Mouse (Mus musculus) layer of hippocampus, postnatal 14 days (tissue): ENCODE measurements around the gene Nln. TPM values are rescaled to one million over a fixed set of nuclear protein-coding genes. Genes with fewer than 3 reads are reported as not detected.

ENCODE experiments used
- DNase-seq, 2 experiments: peaks; one replicate each; pipeline ENCODE4 v3.0.0; 2021 to 2022; ENCODE audit warnings: low spot score in 2 of 2, mixed read lengths in 1 of 2
- total RNA-seq, 2 experiments: library from RNA; stranded (reverse); gene quantifications; 2 replicates each; pipeline ENCODE4 v1.2.3; 2021

Gene Nln
- total RNA-seq, 2 experiments from 2014 or later = 31.7 to 33.0 TPM

DNA sequence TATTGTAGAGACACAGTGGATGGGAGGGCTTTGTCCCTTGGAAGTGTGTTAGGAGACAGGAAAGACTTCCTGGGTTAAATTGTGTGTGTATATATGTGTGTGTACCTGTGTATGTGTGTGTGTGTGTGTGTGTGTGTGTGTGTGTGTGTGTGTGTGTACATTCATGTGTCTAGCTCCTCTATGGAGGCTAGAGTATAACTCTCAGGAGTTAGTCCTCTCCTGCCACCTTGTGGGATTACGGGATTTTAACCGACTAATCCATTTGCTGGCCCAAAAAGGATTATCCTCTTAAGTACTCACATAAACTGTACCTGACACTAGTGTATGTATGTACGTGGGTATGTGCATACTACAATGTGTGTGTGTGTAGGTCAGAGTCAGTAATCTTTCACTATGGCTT, 60.6 kb downstream of the Nln start:
- DNase-seq = peak in 1 of 2 experiments; percentile 64

- no peak for DNase-seq
Measured at GRCm38 (mm10) chr13:104045108-104045507, 64.3 kb downstream of the Nln start.

DNA sequence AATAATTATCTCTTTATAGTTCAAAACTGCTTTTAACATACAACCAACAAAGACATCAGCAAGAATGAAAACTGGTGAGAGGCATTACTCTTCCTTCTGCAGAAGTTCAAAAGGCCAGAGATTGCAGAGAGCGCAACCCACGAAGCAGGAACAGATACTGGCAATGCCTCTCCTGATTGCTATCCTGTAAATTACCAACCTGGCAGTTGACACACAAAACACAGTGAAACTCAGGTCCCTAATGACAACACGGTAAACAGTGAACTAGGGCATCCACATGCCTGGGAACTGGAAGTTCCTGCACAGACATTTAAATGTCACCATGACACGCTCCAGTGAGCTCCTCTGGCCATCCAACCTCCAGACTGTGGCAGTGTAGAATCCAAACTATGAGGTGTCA, 65.1 kb downstream of the Nln start:
- DNase-seq = no peak

DNA sequence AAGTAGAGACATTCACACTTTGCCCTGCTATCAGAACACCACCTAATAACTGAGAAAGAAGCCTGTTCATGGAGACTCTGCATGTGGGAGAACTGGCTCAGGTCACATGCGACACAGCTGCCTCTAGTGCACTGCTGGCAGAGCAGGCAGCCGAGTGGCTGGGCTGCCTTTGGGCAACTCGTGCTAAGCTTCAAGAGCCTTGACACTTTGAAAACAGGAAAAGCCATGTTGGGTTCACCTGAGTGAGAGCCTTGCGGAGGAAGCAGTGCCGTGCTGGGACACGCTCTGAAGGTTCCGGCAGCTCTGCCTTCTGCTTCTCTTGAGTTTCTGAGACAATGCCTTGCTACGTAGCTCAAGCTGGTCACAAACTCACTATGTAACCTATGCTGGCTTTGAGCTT, 66.7 kb downstream of the Nln start:
- no peak for DNase-seq

- DNase-seq = no peak
Measured at GRCm38 (mm10) chr13:104041481-104041880, 67.9 kb downstream of the Nln start.

- DNase-seq = no peak
Measured at GRCm38 (mm10) chr13:104040950-104041349, 68.5 kb downstream of the Nln start.

- no peak for DNase-seq
Measured at GRCm38 (mm10) chr13:104039861-104040260, 69.6 kb downstream of the Nln start.

- no peak for DNase-seq
Measured at GRCm38 (mm10) chr13:104038891-104039290, 70.5 kb downstream of the Nln start.

GRCm38 (mm10) chr13:104038358-104038757, 71.1 kb downstream of the Nln start:
- peak in 1 of 2 experiments; percentile 41 for DNase-seq

GRCm38 (mm10) chr13:104037531-104038290, 71.7 kb downstream of the Nln start:
- no peak for DNase-seq

DNA sequence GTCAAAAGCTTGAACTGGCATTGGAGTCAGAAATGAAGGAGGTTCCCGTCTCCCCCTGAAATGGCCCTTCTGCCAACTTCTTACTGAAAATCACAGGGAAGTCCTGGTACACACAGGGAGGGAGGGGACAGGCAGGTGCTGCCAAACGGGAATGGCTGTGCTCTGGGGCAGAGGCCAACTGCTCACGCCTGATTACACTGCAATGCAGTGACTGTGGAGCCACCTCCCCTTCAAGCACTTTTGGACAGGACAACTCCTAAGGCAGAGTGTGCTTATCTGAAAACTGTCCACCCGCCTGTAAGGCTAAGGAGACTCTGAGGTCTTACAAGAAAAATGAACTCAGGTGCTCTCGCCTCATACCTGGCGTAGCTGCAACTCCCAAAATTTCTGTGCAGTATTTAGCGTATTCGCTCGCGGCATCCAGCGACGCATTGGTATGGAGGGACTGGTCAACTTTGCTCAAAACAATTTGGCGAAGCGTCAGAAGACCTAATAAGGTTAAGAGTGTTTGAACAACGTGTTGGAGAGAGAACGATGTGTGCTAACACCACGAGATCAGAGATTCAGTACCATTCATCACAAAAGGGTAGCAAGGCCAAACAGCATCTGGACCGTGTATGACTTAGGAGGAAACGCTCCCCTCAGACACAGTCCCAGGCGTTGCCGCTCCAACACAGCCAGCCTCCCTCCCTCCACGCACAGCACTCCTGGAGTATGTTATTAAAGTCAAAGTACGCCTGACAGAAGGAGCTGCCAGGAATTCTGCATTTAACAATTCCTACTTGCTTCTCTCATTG, 72.7 kb downstream of the Nln start:
- DNase-seq = peak in 1 of 2 experiments; percentile 61

DNA sequence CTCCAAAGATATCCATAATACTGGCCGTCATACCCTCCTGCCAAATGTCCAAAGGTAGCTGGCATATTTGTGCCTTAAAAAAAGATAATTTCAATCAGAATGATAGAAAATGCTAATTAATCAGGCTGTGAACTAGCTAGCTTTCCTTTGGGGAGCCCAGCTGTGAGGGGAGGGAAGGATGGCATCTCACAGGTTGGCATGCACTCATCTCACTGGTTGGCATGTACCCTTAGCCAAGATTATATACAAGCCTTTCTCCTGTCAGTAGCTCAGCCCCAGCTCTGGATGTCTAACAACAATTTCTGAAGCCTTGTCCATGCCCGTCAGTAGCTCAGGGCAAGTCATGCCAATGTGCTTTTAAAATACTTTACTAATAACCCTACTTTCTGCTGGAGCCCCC, 73.8 kb downstream of the Nln start:
- no peak for DNase-seq

GRCm38 (mm10) chr13:104034854-104035253, 74.6 kb downstream of the Nln start:
- DNase-seq = peak in 1 of 2 experiments; percentile 40

- DNase-seq = no peak
Measured at GRCm38 (mm10) chr13:104032620-104033133, 76.7 kb downstream of the Nln start.

DNA sequence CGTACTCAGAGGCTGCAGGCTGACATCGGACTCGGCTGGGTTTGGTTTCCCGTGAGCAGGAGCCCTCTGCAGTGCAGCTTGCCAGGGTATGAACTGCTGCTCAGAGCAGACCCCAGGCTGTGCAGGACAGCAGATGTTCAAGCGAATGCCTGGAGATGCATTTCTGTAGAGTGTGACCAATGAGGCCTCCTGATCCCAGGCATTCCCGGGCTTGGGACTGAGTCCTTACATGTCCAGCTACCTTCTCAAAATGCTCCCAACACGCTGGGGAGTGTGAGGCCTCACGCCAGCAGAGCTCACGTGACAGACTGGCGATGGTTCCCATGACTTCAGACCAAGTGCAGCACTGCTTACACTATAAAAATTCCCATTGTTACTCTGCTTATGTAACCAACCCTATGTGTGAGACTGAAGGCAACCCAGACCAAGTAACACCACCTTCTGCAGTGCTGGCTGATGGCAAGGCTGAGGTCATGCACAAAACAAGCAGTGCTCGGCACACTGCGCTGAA, 77.5 kb downstream of the Nln start:
- DNase-seq = no peak

- DNase-seq = no peak
Measured at GRCm38 (mm10) chr13:104030956-104031355, 78.5 kb downstream of the Nln start.

DNA sequence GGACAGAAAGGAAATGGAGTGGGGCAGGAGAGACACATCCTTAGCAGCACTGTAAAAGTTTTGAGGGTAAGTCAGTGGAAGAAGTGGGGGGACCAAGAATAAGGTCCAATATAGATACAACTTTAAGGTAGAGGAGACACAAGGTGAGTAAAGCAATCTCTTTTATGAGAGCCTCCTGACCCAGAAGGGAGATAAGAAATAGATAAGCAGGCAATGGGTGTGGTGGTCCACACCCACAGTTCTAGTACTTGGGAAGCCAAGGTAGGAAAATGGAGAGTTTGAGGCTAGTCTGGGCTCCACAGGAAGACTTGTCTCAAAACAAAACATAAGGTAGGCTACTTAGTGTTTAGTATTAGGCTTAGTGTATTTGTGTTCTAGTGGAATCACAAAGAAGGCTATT, 79.9 kb downstream of the Nln start:
- no peak for DNase-seq

GRCm38 (mm10) chr13:104029089-104029488, 80.3 kb downstream of the Nln start:
- DNase-seq = no peak

DNA sequence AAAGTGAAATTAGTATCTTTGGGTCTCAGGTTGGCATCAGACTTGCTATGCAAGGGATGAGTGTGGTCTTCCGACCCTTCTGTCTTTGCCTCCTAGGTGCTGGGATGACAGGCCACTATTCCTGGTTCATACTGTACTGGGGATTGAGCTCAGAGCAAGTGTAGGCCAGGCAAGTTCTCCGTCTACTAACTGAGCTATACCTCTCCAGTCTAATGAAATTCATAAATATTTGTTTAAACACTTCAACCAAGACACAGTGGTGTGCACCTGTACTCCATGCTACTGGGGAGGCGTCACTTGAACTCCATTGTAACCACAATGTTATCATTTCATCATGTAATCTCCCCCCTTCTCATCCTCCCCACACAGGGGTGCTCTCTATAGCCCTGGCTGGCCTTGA, 82.9 kb downstream of the Nln start:
- DNase-seq = no peak

- DNase-seq = no peak
Measured at GRCm38 (mm10) chr13:104025710-104025995, 83.8 kb downstream of the Nln start.

DNA sequence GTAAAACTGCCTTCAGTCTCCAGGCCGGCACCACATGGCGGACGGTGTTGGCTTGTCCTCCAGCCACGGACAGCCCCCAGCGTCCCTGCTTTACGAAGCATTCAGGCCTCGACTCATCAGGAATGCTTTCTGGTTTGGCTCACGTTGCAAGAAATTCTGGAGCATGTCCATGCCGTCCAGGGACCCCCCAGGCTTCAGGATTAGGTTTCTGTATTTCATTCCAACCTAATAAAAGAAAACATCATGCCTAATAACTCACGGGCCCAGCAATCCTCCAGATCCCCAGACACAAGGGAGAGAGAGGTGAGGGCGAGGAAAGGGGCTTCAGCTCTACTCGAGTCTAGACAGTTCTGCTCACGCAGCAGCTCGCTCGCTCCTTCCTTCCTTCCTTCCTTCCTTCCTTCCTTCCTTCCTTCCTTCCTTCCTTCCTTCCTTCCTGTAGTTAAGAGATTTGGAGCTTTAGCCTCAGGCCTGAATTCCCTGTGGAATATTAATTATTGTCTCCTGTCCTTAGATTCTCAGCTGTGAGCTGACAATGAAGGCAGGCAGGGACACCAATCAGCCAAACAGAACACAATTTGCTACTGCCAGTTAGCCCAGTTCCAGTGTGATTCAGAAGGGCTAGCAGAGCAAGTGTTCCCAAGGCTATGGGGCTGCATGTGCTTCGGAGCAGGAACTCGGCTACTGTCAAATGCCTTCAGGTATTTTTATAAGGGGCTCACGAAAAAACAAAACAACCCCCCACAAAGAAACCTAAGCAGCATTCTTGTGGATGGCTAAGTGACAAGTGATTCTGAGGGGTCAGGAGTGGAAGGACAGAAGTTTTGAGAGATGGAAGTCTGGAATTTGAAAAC, 84.3 kb downstream of the Nln start:
- DNase-seq = no peak
